Mouse (Mus musculus) v-Abl transformed pro-B cells (cell line): Measurements from ENCODE around the gene Spred2.

Experiments used
- in situ Hi-C, 2 experiments: fragments of 400-800 bp; cut with MboI; formaldehyde crosslinking; loops; one replicate each; pipeline ENCODE4 v1.15.1; 2025; ENCODE audit not compliant: unreplicated experiment in 2 of 2

Spred2 gene

GRCm38 (mm10) chr11:19994262-19994790 is 70.2 kb downstream of the Spred2 start:
- in situ Hi-C loops = no loop called here

GRCm38 (mm10) chr11:19997940-19998339 is 73.8 kb downstream of the Spred2 start:
- in situ Hi-C loops = no loop called here

- in situ Hi-C loops = no loop called here
These were observed 78.7 kb downstream of the Spred2 start for GRCm38 (mm10) chr11:20002883-20003282.

GRCm38 (mm10) chr11:20007701-20008100 is 83.5 kb downstream of the Spred2 start:
- in situ Hi-C loops = no loop called here

- in situ Hi-C loops = no loop called here
These were observed 87.2 kb downstream of the Spred2 start for GRCm38 (mm10) chr11:20011210-20011978.

GRCm38 (mm10) chr11:20013366-20013765 is 89.2 kb downstream of the Spred2 start:
- in situ Hi-C loops = no loop called here

- in situ Hi-C loops = no loop called here
These were observed 93.8 kb downstream of the Spred2 start for GRCm38 (mm10) chr11:20017937-20018336.

GRCm38 (mm10) chr11:20018905-20019304 is 94.7 kb downstream of the Spred2 start:
- in situ Hi-C loops = no loop called here

GRCm38 (mm10) chr11:20020720-20021119 is 96.5 kb downstream of the Spred2 start:
- in situ Hi-C loops = no loop called here

GRCm38 (mm10) chr11:20022462-20022861 is 98.3 kb downstream of the Spred2 start:
- in situ Hi-C loops = no loop called here

GRCm38 (mm10) chr11:20022911-20023482 is 98.8 kb downstream of the Spred2 start:
- in situ Hi-C loops = no loop called here

GRCm38 (mm10) chr11:20025899-20026298 is 101.7 kb downstream of the Spred2 start:
- in situ Hi-C loops = loop anchor here in 1 of 2 experiments (5.0 kb wide), 3 partner anchors 54 to 194 kb away; partner anchors contain the start of gene Spred2

- in situ Hi-C loops = loop anchor here in 1 of 2 experiments (5.0 kb wide), 3 partner anchors 55 to 195 kb away; partner anchors contain the start of gene Spred2
These were observed 103.5 kb downstream of the Spred2 start for GRCm38 (mm10) chr11:20027719-20028118.

GRCm38 (mm10) chr11:20028396-20028795 is 104.2 kb downstream of the Spred2 start:
- in situ Hi-C loops = loop anchor here in 1 of 2 experiments (5.0 kb wide), 3 partner anchors 56 to 196 kb away; partner anchors contain the start of gene Spred2

GRCm38 (mm10) chr11:20029014-20029413 is 104.8 kb downstream of the Spred2 start:
- in situ Hi-C loops = loop anchor here in 1 of 2 experiments (5.0 kb wide), 3 partner anchors 57 to 197 kb away; partner anchors contain the start of gene Spred2

- in situ Hi-C loops = loop anchor here in 1 of 2 experiments (5.0 kb wide), 4 partner anchors 36 to 199 kb away; partner anchors contain the start of gene Spred2
These were observed 106.8 kb downstream of the Spred2 start for GRCm38 (mm10) chr11:20030973-20031372.

GRCm38 (mm10) chr11:20031536-20031935 is 107.4 kb downstream of the Spred2 start:
- in situ Hi-C loops = loop anchor here in 1 of 2 experiments (5.0 kb wide), 4 partner anchors 36 to 199 kb away; partner anchors contain the start of gene Spred2

- in situ Hi-C loops = loop anchor here in 1 of 2 experiments (5.0 kb wide), 4 partner anchors 34 to 201 kb away; partner anchors contain the start of gene Spred2
These were observed 109.5 kb downstream of the Spred2 start for GRCm38 (mm10) chr11:20033541-20034160.

GRCm38 (mm10) chr11:20034337-20034947 is 110.3 kb downstream of the Spred2 start:
- in situ Hi-C loops = loop anchor here in 1 of 2 experiments (5.0 kb wide), 4 partner anchors 33 to 202 kb away; partner anchors contain the start of gene Spred2

GRCm38 (mm10) chr11:20035343-20035928 is 111.3 kb downstream of the Spred2 start:
- in situ Hi-C loops = no loop called here
